Mouse (Mus musculus): ENCODE measurements at regions not wholly inside any gene's neighbourhood (a gene's known extent, or its start where the extent isn't known, plus 50 kb on each side); places are given as distances from the start of the nearest gene placed in this dataset.

GRCm38 (mm10) chr6:143401921-143402320 is 234.9 kb downstream of the Etnk1 start:
- Histone ChIP-seq H3K4me2 (ENCODE audit: low read depth, low read length) (no peak overlapping the region), H3K9ac (replicated peaks; ENCODE audit: low read length) (no peak overlapping the region), H3K4me1 (ENCODE audit: control insufficient read depth, insufficient read depth, low read length) (no peaks in the 10 kb centered on the region), H3K27ac (replicated peaks; ENCODE audit: low read depth, low read length) (no peak overlapping the region), H3K9me3 (replicated peaks; ENCODE audit: control insufficient read depth, low read length) (no peaks in the 10 kb centered on the region), H3K27me3 (ENCODE audit: control insufficient read depth, insufficient read depth, low read length) (no peaks in the 10 kb centered on the region), H3K36me3 (replicated peaks; ENCODE audit: control insufficient read depth, insufficient read depth, low read depth, low read length) (no peaks in the 10 kb centered on the region), H3K4me3 (ENCODE audit: low read depth, low read length) (no peak overlapping the region)
- 87% methylated on average over 7 of the region's 7 CpGs for WGBS
- no peak for DNase-seq (ENCODE audit: low spot score)
- no peak for ATAC-seq (replicated peaks; ENCODE audit: insufficient number of reproducible peaks, low FRiP score, low TSS enrichment, low read depth)

GRCm38 (mm10) chr6:143402766-143403165 is 235.7 kb downstream of the Etnk1 start:
- Histone ChIP-seq H3K9ac (replicated peaks; ENCODE audit: low read length) (no peak overlapping the region), H3K27me3 (ENCODE audit: control insufficient read depth, insufficient read depth, low read length) (no peaks in the 10 kb centered on the region), H3K4me3 (ENCODE audit: low read depth, low read length) (no peak overlapping the region), H3K27ac (replicated peaks; ENCODE audit: low read depth, low read length) (no peak overlapping the region), H3K9me3 (replicated peaks; ENCODE audit: control insufficient read depth, low read length) (no peaks in the 10 kb centered on the region), H3K36me3 (replicated peaks; ENCODE audit: control insufficient read depth, insufficient read depth, low read depth, low read length) (no peaks in the 10 kb centered on the region), H3K4me2 (ENCODE audit: low read depth, low read length) (no peak overlapping the region), H3K4me1 (ENCODE audit: control insufficient read depth, insufficient read depth, low read length) (no peaks in the 10 kb centered on the region)
- no peak for ATAC-seq (replicated peaks; ENCODE audit: insufficient number of reproducible peaks, low FRiP score, low TSS enrichment, low read depth)
- WGBS, result 83% methylated on average over 7 of the region's 7 CpGs
- no peak for DNase-seq (ENCODE audit: low spot score)

GRCm38 (mm10) chr6:143404521-143404920 is 237.5 kb downstream of the Etnk1 start:
- H3K9ac ChIP-seq (replicated peaks; ENCODE audit: low read length), result no peak overlapping the region
- no peak for ATAC-seq (replicated peaks; ENCODE audit: insufficient number of reproducible peaks, low FRiP score, low TSS enrichment, low read depth)
- DNase-seq (ENCODE audit: low spot score), result no peak
- no peaks in the 10 kb centered on the region for H3K4me1 ChIP-seq (ENCODE audit: control insufficient read depth, insufficient read depth, low read length)
- WGBS, result 89% methylated on average over 4 of the region's 4 CpGs
- H3K4me3 ChIP-seq (ENCODE audit: low read depth, low read length), result no peak overlapping the region
- H3K27ac ChIP-seq (replicated peaks; ENCODE audit: low read depth, low read length), result no peak overlapping the region
- no peaks in the 10 kb centered on the region for H3K9me3 ChIP-seq (replicated peaks; ENCODE audit: control insufficient read depth, low read length)
- H3K4me2 ChIP-seq (ENCODE audit: low read depth, low read length), result no peak overlapping the region
- H3K27me3 ChIP-seq (ENCODE audit: control insufficient read depth, insufficient read depth, low read length), result no peaks in the 10 kb centered on the region
- H3K36me3 ChIP-seq (replicated peaks; ENCODE audit: control insufficient read depth, insufficient read depth, low read depth, low read length), result no peaks in the 10 kb centered on the region

GRCm38 (mm10) chr6:143412056-143412455 is 245.0 kb downstream of the Etnk1 start:
- WGBS, result 91% methylated on average over 5 of the region's 5 CpGs
- Histone ChIP-seq H3K27me3 (ENCODE audit: control insufficient read depth, insufficient read depth, low read length) (no peaks in the 10 kb centered on the region), H3K9me3 (replicated peaks; ENCODE audit: control insufficient read depth, low read length) (no peaks in the 10 kb centered on the region), H3K36me3 (replicated peaks; ENCODE audit: control insufficient read depth, insufficient read depth, low read depth, low read length) (no peaks in the 10 kb centered on the region), H3K9ac (replicated peaks; ENCODE audit: low read length) (no peak overlapping the region), H3K4me3 (ENCODE audit: low read depth, low read length) (no peak overlapping the region), H3K4me2 (ENCODE audit: low read depth, low read length) (no peak overlapping the region), H3K27ac (replicated peaks; ENCODE audit: low read depth, low read length) (no peak overlapping the region), H3K4me1 (ENCODE audit: control insufficient read depth, insufficient read depth, low read length) (no peaks in the 10 kb centered on the region)
- no peak for DNase-seq (ENCODE audit: low spot score)
- no peak for ATAC-seq (replicated peaks; ENCODE audit: insufficient number of reproducible peaks, low FRiP score, low TSS enrichment, low read depth)

- no peak for ATAC-seq (replicated peaks; ENCODE audit: insufficient number of reproducible peaks, low FRiP score, low TSS enrichment, low read depth)
Measured at GRCm38 (mm10) chr6:143412721-143413120, 245.7 kb downstream of the Etnk1 start.

GRCm38 (mm10) chr6:143414590-143415382 is 247.8 kb downstream of the Etnk1 start:
- WGBS, result 90% methylated on average over 27 of the region's 27 CpGs
- H3K4me2 ChIP-seq (ENCODE audit: low read depth, low read length), result no peak overlapping the region
- DNase-seq (ENCODE audit: low spot score), result no peak

More at GRCm38 (mm10) chr6:143412721-143413120, 245.7 kb downstream of the Etnk1 start:
- no peaks in the 10 kb centered on the region for H3K36me3 ChIP-seq (replicated peaks; ENCODE audit: control insufficient read depth, insufficient read depth, low read depth, low read length)
- 92% methylated on average over 6 of the region's 6 CpGs for WGBS
- no peak for DNase-seq (ENCODE audit: low spot score)
- H3K4me1 ChIP-seq (ENCODE audit: control insufficient read depth, insufficient read depth, low read length), result no peaks in the 10 kb centered on the region
- no peak overlapping the region for H3K27ac ChIP-seq (replicated peaks; ENCODE audit: low read depth, low read length)
- H3K9ac ChIP-seq (replicated peaks; ENCODE audit: low read length), result no peak overlapping the region
- no peaks in the 10 kb centered on the region for H3K27me3 ChIP-seq (ENCODE audit: control insufficient read depth, insufficient read depth, low read length)
- no peaks in the 10 kb centered on the region for H3K9me3 ChIP-seq (replicated peaks; ENCODE audit: control insufficient read depth, low read length)
- no peak overlapping the region for H3K4me3 ChIP-seq (ENCODE audit: low read depth, low read length)
- H3K4me2 ChIP-seq (ENCODE audit: low read depth, low read length), result no peak overlapping the region

GRCm38 (mm10) chr6:143415383-143415778 is 248.4 kb downstream of the Etnk1 start:
- no peak overlapping the region for H3K4me3 ChIP-seq (ENCODE audit: low read depth, low read length)
- H3K36me3 ChIP-seq (replicated peaks; ENCODE audit: control insufficient read depth, insufficient read depth, low read depth, low read length), result no peaks in the 10 kb centered on the region
- H3K9ac ChIP-seq (replicated peaks; ENCODE audit: low read length), result no peak overlapping the region
- H3K27ac ChIP-seq (replicated peaks; ENCODE audit: low read depth, low read length), result no peak overlapping the region
- no peaks in the 10 kb centered on the region for H3K27me3 ChIP-seq (ENCODE audit: control insufficient read depth, insufficient read depth, low read length)
- DNase-seq (ENCODE audit: low spot score), result no peak
- WGBS, result 91% methylated on average over 12 of the region's 12 CpGs
- H3K9me3 ChIP-seq (replicated peaks; ENCODE audit: control insufficient read depth, low read length), result no peaks in the 10 kb centered on the region
- ATAC-seq (replicated peaks; ENCODE audit: insufficient number of reproducible peaks, low FRiP score, low TSS enrichment, low read depth), result no peak
- H3K4me2 ChIP-seq (ENCODE audit: low read depth, low read length), result no peak overlapping the region
- H3K4me1 ChIP-seq (ENCODE audit: control insufficient read depth, insufficient read depth, low read length), result no peaks in the 10 kb centered on the region

More at GRCm38 (mm10) chr6:143414590-143415382, 247.8 kb downstream of the Etnk1 start:
- no peaks in the 10 kb centered on the region for H3K27me3 ChIP-seq (ENCODE audit: control insufficient read depth, insufficient read depth, low read length)
- no peak overlapping the region for H3K4me3 ChIP-seq (ENCODE audit: low read depth, low read length)
- no peak for ATAC-seq (replicated peaks; ENCODE audit: insufficient number of reproducible peaks, low FRiP score, low TSS enrichment, low read depth)
- H3K27ac ChIP-seq (replicated peaks; ENCODE audit: low read depth, low read length), result no peak overlapping the region
- no peaks in the 10 kb centered on the region for H3K9me3 ChIP-seq (replicated peaks; ENCODE audit: control insufficient read depth, low read length)
- H3K36me3 ChIP-seq (replicated peaks; ENCODE audit: control insufficient read depth, insufficient read depth, low read depth, low read length), result no peaks in the 10 kb centered on the region
- H3K4me1 ChIP-seq (ENCODE audit: control insufficient read depth, insufficient read depth, low read length), result no peaks in the 10 kb centered on the region
- H3K9ac ChIP-seq (replicated peaks; ENCODE audit: low read length), result no peak overlapping the region

GRCm38 (mm10) chr6:143419872-143420271 is 252.9 kb downstream of the Etnk1 start:
- Histone ChIP-seq H3K4me3 (ENCODE audit: low read depth, low read length) (no peak overlapping the region), H3K9ac (replicated peaks; ENCODE audit: low read length) (no peak overlapping the region), H3K27ac (replicated peaks; ENCODE audit: low read depth, low read length) (no peak overlapping the region), H3K4me2 (ENCODE audit: low read depth, low read length) (no peak overlapping the region), H3K4me1 (ENCODE audit: control insufficient read depth, insufficient read depth, low read length) (no peaks in the 10 kb centered on the region), H3K27me3 (ENCODE audit: control insufficient read depth, insufficient read depth, low read length) (no peaks in the 10 kb centered on the region), H3K36me3 (replicated peaks; ENCODE audit: control insufficient read depth, insufficient read depth, low read depth, low read length) (no peaks in the 10 kb centered on the region), H3K9me3 (replicated peaks; ENCODE audit: control insufficient read depth, low read length) (no peaks in the 10 kb centered on the region)
- WGBS, result 91% methylated on average over 7 of the region's 7 CpGs
- no peak for ATAC-seq (replicated peaks; ENCODE audit: insufficient number of reproducible peaks, low FRiP score, low TSS enrichment, low read depth)
- no peak for DNase-seq (ENCODE audit: low spot score)

All from embryonic facial prominence, embryonic 11.5 days (tissue).